Mouse (Mus musculus) MEL (cell line): Measurements from ENCODE around the gene Igsf8. TPM values are rescaled to one million over a fixed set of nuclear protein-coding genes. Genes with fewer than 3 reads are reported as not detected.

Source experiments
- DNase-seq: peaks from one replicate; pipeline ENCODE4 v3.0.0; 2011; ENCODE audit warnings: low read depth, low spot score
- H3K27ac ChIP-seq: 2 replicates; pipeline ENCODE4 v1.5.1; 2012; ENCODE audit warnings: low read depth, mild to moderate bottlenecking, control low read depth, low read length, moderate library complexity; ENCODE audit not compliant: control insufficient read depth
- H3K27me3 ChIP-seq, 2 experiments: fragments of 150-350 bp in 1 of 2; sonication (generic) in 1 of 2; 2 replicates each; pipeline ENCODE4 v1.6.1; 2012; ENCODE audit warnings: low read length in 2 of 2, mild to moderate bottlenecking in 2 of 2, improper control_type of control experiment in 1 of 2, moderate library complexity in 1 of 2; ENCODE audit not compliant: insufficient read depth in 2 of 2, control insufficient read depth in 1 of 2
- H3K36me3 ChIP-seq, 2 experiments: 2 replicates each; pipeline ENCODE4 v1.6.1; 2012 to 2014; ENCODE audit warnings: low read length in 2 of 2, improper control_type of control experiment in 1 of 2, inconsistent platforms in 1 of 2, mild to moderate bottlenecking in 1 of 2; ENCODE audit not compliant: insufficient read depth in 2 of 2, control insufficient read depth in 1 of 2
- H3K4me1 ChIP-seq, 2 experiments: fragments of 150-350 bp in 1 of 2; sonication (generic) in 1 of 2; 2 replicates each; pipeline ENCODE4 v1.6.1; 2012; ENCODE audit warnings: low read length in 2 of 2, improper control_type of control experiment in 1 of 2, mild to moderate bottlenecking in 1 of 2; ENCODE audit not compliant: insufficient read depth in 2 of 2, control insufficient read depth in 1 of 2
- H3K4me3 ChIP-seq, 2 experiments: fragments of 150-350 bp in 1 of 2; sonication (generic) in 1 of 2; 2 replicates each; pipeline ENCODE4 v1.5.1; 2012; ENCODE audit warnings: low read depth in 2 of 2, low read length in 2 of 2, mild to moderate bottlenecking in 2 of 2, moderate library complexity in 2 of 2, control low read depth in 1 of 2, improper control_type of control experiment in 1 of 2; ENCODE audit not compliant: control insufficient read depth in 1 of 2, insufficient read depth in 1 of 2
- H3K79me2 ChIP-seq: 2 replicates; pipeline ENCODE4 v1.6.1; 2012; ENCODE audit warnings: mild to moderate bottlenecking, low read length, moderate library complexity; ENCODE audit not compliant: control insufficient read depth, poor library complexity, insufficient read depth
- H3K9ac ChIP-seq: 2 replicates; pipeline ENCODE4 v1.6.1; 2012; ENCODE audit warnings: low read depth, mild to moderate bottlenecking, control low read depth, low read length, moderate library complexity; ENCODE audit not compliant: control insufficient read depth, poor library complexity, severe bottlenecking
- H3K9me3 ChIP-seq: fragments of 150-350 bp; sonication (generic); replicated peaks from 2 replicates; pipeline ENCODE4 v1.6.1; 2012; ENCODE audit warnings: mild to moderate bottlenecking, low read length, improper control_type of control experiment, moderate library complexity; ENCODE audit not compliant: insufficient read depth
- CHD1 ChIP-seq: IDR thresholded peaks from 2 replicates; pipeline ENCODE4 v1.6.1; 2012; ENCODE audit warnings: low read depth, mild to moderate bottlenecking, inconsistent platforms, low read length, improper control_type of control experiment
- CTCF ChIP-seq, 3 experiments: IDR thresholded peaks in 2 of 3; conservative IDR thresholded peaks in 1 of 3; 2 replicates each; pipeline ENCODE4 v1.5.1; 2011 to 2012; ENCODE audit warnings: low read length in 3 of 3, low read depth in 2 of 3, mild to moderate bottlenecking in 2 of 3, improper control_type of control experiment in 1 of 3, inconsistent platforms in 1 of 3, mixed read lengths in 1 of 3, moderate library complexity in 1 of 3; ENCODE audit not compliant: control insufficient read depth in 1 of 3, insufficient read depth in 1 of 3, poor library complexity in 1 of 3, severe bottlenecking in 1 of 3
- ELF1 ChIP-seq: IDR thresholded peaks from 2 replicates; pipeline ENCODE4 v1.6.1; 2014; ENCODE audit warnings: low read depth, mild to moderate bottlenecking, inconsistent platforms, low read length, improper control_type of control experiment, moderate library complexity
- EP300 ChIP-seq, 2 experiments: IDR thresholded peaks; 2 replicates each; pipeline ENCODE4 v1.6.1; 2011; ENCODE audit warnings: improper control_type of control experiment in 2 of 2, low read length in 2 of 2, low read depth in 1 of 2, mild to moderate bottlenecking in 1 of 2
- GABPA ChIP-seq: IDR thresholded peaks from 2 replicates; pipeline ENCODE4 v1.6.1; 2012; ENCODE audit warnings: low read depth, mild to moderate bottlenecking, inconsistent platforms, low read length, improper control_type of control experiment, moderate library complexity
- HCFC1 ChIP-seq: IDR thresholded peaks from 2 replicates; pipeline ENCODE4 v1.6.1; 2012; ENCODE audit warnings: low read depth, mild to moderate bottlenecking, inconsistent platforms, low read length, improper control_type of control experiment, moderate library complexity
- JUND ChIP-seq: IDR thresholded peaks from 2 replicates; pipeline ENCODE4 v1.6.1; 2011; ENCODE audit warnings: low read depth, mild to moderate bottlenecking, improper control_type of control experiment, low read length
- MAX ChIP-seq: IDR thresholded peaks from 2 replicates; pipeline ENCODE4 v1.6.1; 2011; ENCODE audit warnings: low read length, improper control_type of control experiment
- MEF2A ChIP-seq: IDR thresholded peaks from 2 replicates; pipeline ENCODE4 v1.6.1; 2014; ENCODE audit warnings: low read depth, mild to moderate bottlenecking, inconsistent platforms, low read length, improper control_type of control experiment; ENCODE audit not compliant: poor library complexity, insufficient replicate concordance, severe bottlenecking; ENCODE audit errors: extremely low read depth
- MYB ChIP-seq: IDR thresholded peaks from 2 replicates; pipeline ENCODE4 v1.6.1; 2011; ENCODE audit warnings: mild to moderate bottlenecking, low read depth, low read length, improper control_type of control experiment
- MYC ChIP-seq: IDR thresholded peaks from 2 replicates; pipeline ENCODE4 v1.6.1; 2011; ENCODE audit warnings: low read depth, mild to moderate bottlenecking, low read length, improper control_type of control experiment, moderate library complexity
- NELFE ChIP-seq: IDR thresholded peaks from 2 replicates; pipeline ENCODE4 v1.6.1; 2011; ENCODE audit warnings: low read depth, low read length, improper control_type of control experiment
- NRF1 ChIP-seq: IDR thresholded peaks from 2 replicates; pipeline ENCODE4 v1.6.1; 2014; ENCODE audit warnings: low read depth, mild to moderate bottlenecking, inconsistent platforms, low read length, improper control_type of control experiment, moderate library complexity; ENCODE audit not compliant: poor library complexity, insufficient read depth, severe bottlenecking
- POLR2AphosphoS2 ChIP-seq: IDR thresholded peaks from 2 replicates; pipeline ENCODE4 v1.6.1; 2011; ENCODE audit warnings: low read length, improper control_type of control experiment
- RCOR1 ChIP-seq: IDR thresholded peaks from 2 replicates; pipeline ENCODE4 v1.6.1; 2012; ENCODE audit warnings: low read depth, mild to moderate bottlenecking, inconsistent platforms, low read length, improper control_type of control experiment
- SIN3A ChIP-seq: IDR thresholded peaks from 2 replicates; pipeline ENCODE4 v1.6.1; 2012; ENCODE audit warnings: low read length, improper control_type of control experiment, inconsistent platforms
- SMC3 ChIP-seq: IDR thresholded peaks from 2 replicates; pipeline ENCODE4 v1.6.1; 2011; ENCODE audit warnings: low read depth, low read length, improper control_type of control experiment
- UBTF ChIP-seq: IDR thresholded peaks from 2 replicates; pipeline ENCODE4 v1.6.1; 2012; ENCODE audit warnings: low read depth, mild to moderate bottlenecking, inconsistent platforms, low read length, improper control_type of control experiment, moderate library complexity, borderline replicate concordance; ENCODE audit not compliant: insufficient read depth
- USF2 ChIP-seq, 2 experiments: IDR thresholded peaks; 2 replicates each; pipeline ENCODE4 v1.6.1; 2011 to 2012; ENCODE audit warnings: improper control_type of control experiment in 2 of 2, low read length in 2 of 2, borderline replicate concordance in 1 of 2, inconsistent platforms in 1 of 2, low read depth in 1 of 2, mild to moderate bottlenecking in 1 of 2; ENCODE audit not compliant: insufficient read depth in 1 of 2
- ZMIZ1 ChIP-seq: IDR thresholded peaks from 2 replicates; pipeline ENCODE4 v1.6.1; 2012; ENCODE audit warnings: low read depth, mild to moderate bottlenecking, inconsistent platforms, low read length, improper control_type of control experiment, moderate library complexity
- ZNF384 ChIP-seq: IDR thresholded peaks from 2 replicates; pipeline ENCODE4 v1.6.1; 2012; ENCODE audit warnings: low read depth, mild to moderate bottlenecking, inconsistent platforms, low read length, improper control_type of control experiment
- polyA plus RNA-seq, 2 experiments: library from polyadenylated mRNA; stranded (reverse) in 1 of 2; unstranded in 1 of 2; fragments of >175 nt in 1 of 2; fragments of >200 nt in 1 of 2; gene quantifications; 2 replicates each; pipeline versions ENCODE4 v1.2.1 to v1.2.4; 2012; ENCODE audit warnings: low replicate concordance in 2 of 2, low read depth in 1 of 2; ENCODE audit not compliant: insufficient read length in 2 of 2, insufficient read depth in 1 of 2, missing spikeins in 1 of 2
- total RNA-seq: library from RNA; depleted of rRNA; stranded (reverse); fragments of 300-350 nt; gene quantifications from 2 replicates; pipeline ENCODE4 v1.2.3, GENCODE M21; 2012

The Igsf8 gene
- total and polyA plus RNA-seq, 3 experiments: 88.0 to 97.2 TPM; not detected in 1

DNA sequence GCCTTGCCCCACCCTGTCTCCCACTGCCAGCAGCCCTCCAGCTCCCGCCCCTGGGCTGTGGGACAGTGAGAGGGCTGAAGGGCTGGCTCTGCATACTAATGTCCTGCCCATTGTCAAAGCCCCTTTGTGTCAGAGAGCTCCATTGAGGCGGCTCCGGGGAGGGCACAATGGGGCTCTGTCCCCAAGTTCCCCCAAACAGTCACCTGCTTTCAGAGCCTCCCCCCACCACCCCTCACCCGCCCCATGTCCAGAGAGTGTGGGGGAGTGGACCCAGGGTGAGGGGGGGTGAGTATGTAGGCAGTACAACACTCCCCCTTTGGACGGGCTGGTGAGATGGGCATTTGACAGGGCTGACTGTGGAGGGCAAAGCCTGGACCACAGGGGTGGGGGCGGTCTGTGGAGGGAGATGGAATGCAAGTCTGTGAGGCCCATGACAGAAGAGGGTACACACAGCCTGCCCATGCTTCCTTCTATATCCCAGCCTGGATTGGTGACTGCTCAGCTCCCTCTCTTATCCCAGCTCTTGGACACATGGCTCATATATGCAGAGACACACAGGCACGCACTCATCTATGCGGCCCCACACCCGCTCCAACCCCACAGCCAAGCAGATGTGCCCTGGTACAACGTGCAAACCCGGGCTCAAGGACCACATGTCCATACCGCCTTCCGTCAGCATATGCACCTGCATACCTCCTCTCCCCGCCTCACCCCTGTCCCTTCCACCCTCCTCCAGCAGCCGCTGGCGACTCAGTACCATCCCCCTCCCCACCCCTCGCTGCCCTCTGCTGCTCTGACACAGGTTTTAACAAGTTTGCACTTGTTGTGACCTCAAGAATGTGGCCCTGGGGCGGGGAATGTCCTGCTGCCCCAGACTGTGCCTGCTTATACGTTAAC lies 88.7 kb downstream of the Igsf8 start:
- DNase-seq: no peak
- Histone ChIP-seq H3K4me3 (no peak overlapping the region), H3K4me1 (no peaks in the 10 kb centered on the region)

DNA sequence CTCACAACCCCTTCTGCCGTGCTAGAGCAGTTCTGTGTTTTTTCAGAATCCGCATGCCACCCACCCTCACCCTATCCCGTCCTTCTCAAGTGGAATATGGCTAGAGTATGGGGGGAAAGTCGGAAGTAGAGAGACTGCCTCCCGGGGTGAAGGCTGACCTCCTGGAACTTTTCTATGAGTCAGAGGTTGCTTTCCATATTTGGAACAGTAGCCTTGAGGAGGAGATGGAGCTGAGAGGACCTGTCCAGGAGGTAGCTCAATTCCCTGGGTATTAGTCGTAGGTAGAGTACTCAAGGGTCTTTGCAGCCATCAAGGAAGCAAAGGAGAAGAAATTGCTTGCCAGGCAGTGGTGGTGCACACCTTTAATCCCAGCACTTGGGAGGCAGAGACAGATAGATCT lies 90.6 kb downstream of the Igsf8 start:
- H3K4me1 ChIP-seq: no peaks in the 10 kb centered on the region
- H3K9me3 ChIP-seq: no peaks in the 10 kb centered on the region
- DNase-seq: no peak
- H3K4me3 ChIP-seq: no peak overlapping the region
- H3K9ac ChIP-seq: no peak overlapping the region
- H3K79me2 ChIP-seq: no peaks in the 10 kb centered on the region
- TF ChIP-seq UBTF (no peak), GABPA (no peak), RCOR1 (no peak), SMC3 (no peak), HCFC1 (no peak), MYB (no peak)
- H3K27ac ChIP-seq: no peak overlapping the region
- no peaks in the 10 kb centered on the region for H3K36me3 ChIP-seq
- peaks cover 4 to 7% of the 10 kb centered on the region in 2 experiments; a peak in 3 of 4 replicates for H3K27me3 ChIP-seq

More for the DNA sequence above, 88.7 kb downstream of the Igsf8 start:
- no peaks in the 10 kb centered on the region for H3K9me3 ChIP-seq
- no peaks in the 10 kb centered on the region for H3K79me2 ChIP-seq
- TF ChIP-seq MEF2A (no peak), NELFE (no peak), MYB (no peak), ZMIZ1 (no peak), CTCF (IDR thresholded peaks at IDR 0.05 in 2 of 3, conservative IDR thresholded peaks at IDR 0.05 in 1 of 3; ENCODE audit: control insufficient read depth in 1 of 3, insufficient read depth in 1 of 3, low read depth in 2 of 3, low read length in 3 of 3, poor library complexity in 1 of 3, severe bottlenecking in 1 of 3) (no peak), HCFC1 (no peak), NRF1 (no peak), JUND (no peak), EP300 (IDR thresholded peaks at IDR 0.05; ENCODE audit: low read depth in 1 of 2, low read length in 2 of 2) (no peak), USF2 (IDR thresholded peaks at IDR 0.05; ENCODE audit: borderline replicate concordance in 1 of 2, insufficient read depth in 1 of 2, low read depth in 1 of 2, low read length in 2 of 2) (no peak), SIN3A (no peak), ELF1 (no peak), MYC (no peak), POLR2AphosphoS2 (no peak), ZNF384 (no peak), CHD1 (no peak), MAX (no peak)
- H3K27me3 ChIP-seq: peaks cover 4 to 9% of the 10 kb centered on the region in 2 experiments
- H3K36me3 ChIP-seq: no peaks in the 10 kb centered on the region
- no peak overlapping the region for H3K9ac ChIP-seq
- no peak overlapping the region for H3K27ac ChIP-seq
